Mouse (Mus musculus) c-Kit-positive CD71-positive TER-119-positive erythroid progenitor cells, embryonic 14.5 days (primary cell): Measurements from ENCODE around the gene Gng12.
"Not testable (repeated sequence)": the region's sequence is repeated elsewhere in the genome, so short reads cannot be mapped to it uniquely, and the experiment has no call there.

ENCODE experiments used
- DNase-seq: peaks from one replicate; pipeline ENCODE4 v3.0.0-alpha.2; 2013; ENCODE audit warnings: low spot score

Gng12 gene

GRCm38 (mm10) chr6:66896119-66896920 lies at the start of gene Gng12:
Gene Gng12, plus strand, starts transcription at chr6:66896397.
- DNase-seq: peak; percentile 58

GRCm38 (mm10) chr6:66848936-66849335 lies 47.3 kb upstream of the Gng12 start:
- no peak for DNase-seq

GRCm38 (mm10) chr6:66856236-66856635 lies 40.0 kb upstream of the Gng12 start:
- no peak for DNase-seq

DNA sequence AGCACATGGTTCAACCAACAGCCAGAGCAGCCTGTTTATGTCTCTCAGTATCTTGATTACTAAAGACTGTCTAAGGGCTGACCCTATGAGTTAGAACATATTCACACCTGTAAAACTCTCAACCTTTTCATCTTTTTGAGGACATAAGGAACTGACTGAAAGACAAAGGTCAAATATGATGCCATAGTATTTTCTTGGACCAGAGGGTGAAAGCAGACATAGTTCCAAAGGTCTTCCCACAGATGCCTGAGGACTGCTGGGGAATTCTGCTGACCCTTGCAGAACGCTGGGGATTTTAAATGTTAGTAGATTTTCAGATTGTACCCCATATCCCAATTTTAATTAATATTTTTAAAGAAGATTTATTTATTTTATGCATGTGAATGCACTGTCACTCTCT lies 37.8 kb upstream of the Gng12 start:
- DNase-seq: no peak

- DNase-seq: no peak
Measured at GRCm38 (mm10) chr6:66859391-66859790, 36.8 kb upstream of the Gng12 start.

DNA sequence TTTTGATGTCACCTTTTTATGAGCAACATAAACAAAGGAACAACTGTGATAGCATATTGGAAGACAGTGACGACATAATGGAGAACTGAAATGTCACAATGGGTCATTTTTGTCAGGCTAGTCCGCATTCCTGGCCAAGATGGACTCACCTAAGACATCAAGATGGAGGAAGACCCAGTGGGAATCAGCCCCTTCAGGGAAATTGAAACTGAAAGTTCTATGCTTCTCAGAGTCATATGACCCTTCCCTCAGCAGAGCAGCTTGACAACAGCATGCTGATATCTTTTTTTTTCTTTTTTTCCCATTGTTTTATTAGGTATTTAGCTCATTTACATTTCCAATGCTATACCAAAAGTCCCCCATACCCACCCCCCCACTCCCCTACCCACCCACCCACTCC lies 31.7 kb upstream of the Gng12 start:
- no peak for DNase-seq

DNA sequence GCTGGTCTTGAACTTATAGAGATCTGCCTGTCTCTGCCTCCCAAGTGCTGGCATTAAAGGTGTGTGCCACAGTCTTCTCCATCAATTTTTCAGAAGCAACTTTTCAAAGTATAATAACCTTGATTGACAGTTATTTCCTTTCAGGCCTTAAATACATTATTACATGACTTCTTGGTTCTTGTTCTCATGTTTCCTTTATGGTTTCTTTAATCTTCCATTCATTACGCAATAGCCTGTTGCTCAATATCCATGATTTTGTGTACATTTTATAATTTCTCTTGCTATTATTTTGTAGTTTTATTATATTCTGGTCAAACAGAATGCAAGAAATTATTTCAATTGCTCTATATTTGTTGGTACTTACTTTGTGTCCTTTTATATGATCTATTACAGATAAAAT lies 29.9 kb upstream of the Gng12 start:
- DNase-seq: no peak

GRCm38 (mm10) chr6:66877048-66877447 lies 19.1 kb upstream of the Gng12 start:
- not testable (repeated sequence) for DNase-seq

- no peak for DNase-seq
Measured at GRCm38 (mm10) chr6:66890349-66891158, 5.6 kb upstream of the Gng12 start.

GRCm38 (mm10) chr6:66893950-66894349 lies 2.2 kb upstream of the Gng12 start:
- DNase-seq: no peak

DNA sequence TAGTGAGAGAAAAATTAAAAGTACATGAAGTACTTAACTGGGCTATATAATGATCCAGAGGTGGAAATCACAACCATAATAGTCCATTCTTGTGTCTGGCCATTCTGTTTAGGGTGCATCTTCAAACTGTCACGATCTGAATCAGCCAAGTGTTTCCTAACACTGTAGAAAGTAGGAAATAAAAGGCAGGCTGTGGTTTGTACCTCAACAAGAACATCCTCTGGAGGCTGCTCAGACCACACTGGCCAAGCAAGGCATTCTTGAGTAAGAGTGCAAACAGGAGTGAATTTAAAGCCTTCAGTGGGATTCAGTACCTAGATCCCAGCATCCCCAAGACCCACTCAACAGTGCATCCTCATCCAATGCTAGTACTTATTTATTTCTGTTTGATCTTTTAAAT lies 1.2 kb upstream of the Gng12 start:
- DNase-seq: no peak

GRCm38 (mm10) chr6:66896921-66897645 lies 886 bp downstream of the Gng12 start:
- DNase-seq: no peak

- DNase-seq: no peak
Measured at GRCm38 (mm10) chr6:66897994-66898393, 1.8 kb downstream of the Gng12 start.

DNA sequence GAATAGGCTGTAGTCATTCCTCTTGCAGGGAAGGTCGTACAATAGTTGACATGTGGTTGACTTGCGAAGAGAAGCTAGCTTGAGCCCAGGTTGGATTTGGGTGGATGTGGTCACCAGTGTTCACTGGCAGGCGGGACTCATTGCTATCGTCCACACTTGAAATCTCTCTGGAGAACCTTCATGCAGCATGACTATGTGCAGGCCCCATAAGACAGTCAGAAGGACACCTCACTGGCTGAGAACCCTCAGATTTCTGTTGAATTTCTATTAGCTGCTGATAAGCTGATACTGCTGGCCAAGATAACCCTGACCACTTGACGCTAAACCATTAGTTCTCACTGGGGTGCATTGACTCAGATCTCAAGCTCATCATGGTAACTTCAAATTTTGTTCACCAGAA lies 5.7 kb downstream of the Gng12 start:
- DNase-seq: no peak

GRCm38 (mm10) chr6:66903206-66903605 lies 7.0 kb downstream of the Gng12 start:
- DNase-seq: no peak

- no peak for DNase-seq
Measured at GRCm38 (mm10) chr6:66903720-66904119, 7.5 kb downstream of the Gng12 start.

DNA sequence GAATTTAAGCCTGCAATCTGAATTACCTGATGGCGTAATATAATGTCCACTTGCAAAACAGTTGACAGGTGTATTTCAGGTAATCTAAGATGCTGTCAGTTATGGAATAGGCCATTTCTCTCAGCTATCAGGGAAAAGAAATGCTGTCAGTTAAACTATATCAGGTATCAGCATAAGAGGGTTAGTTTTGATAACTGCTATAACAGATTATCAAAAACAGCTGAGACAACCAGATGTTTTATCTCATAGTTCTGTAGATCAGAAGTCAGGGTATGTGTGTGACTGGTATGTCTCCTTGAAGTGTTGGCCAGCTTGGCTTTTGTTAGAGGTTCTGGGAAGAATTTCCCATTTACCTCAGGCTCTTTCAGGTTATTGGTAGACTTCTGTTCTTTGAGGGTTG lies 10.0 kb downstream of the Gng12 start:
- no peak for DNase-seq

DNA sequence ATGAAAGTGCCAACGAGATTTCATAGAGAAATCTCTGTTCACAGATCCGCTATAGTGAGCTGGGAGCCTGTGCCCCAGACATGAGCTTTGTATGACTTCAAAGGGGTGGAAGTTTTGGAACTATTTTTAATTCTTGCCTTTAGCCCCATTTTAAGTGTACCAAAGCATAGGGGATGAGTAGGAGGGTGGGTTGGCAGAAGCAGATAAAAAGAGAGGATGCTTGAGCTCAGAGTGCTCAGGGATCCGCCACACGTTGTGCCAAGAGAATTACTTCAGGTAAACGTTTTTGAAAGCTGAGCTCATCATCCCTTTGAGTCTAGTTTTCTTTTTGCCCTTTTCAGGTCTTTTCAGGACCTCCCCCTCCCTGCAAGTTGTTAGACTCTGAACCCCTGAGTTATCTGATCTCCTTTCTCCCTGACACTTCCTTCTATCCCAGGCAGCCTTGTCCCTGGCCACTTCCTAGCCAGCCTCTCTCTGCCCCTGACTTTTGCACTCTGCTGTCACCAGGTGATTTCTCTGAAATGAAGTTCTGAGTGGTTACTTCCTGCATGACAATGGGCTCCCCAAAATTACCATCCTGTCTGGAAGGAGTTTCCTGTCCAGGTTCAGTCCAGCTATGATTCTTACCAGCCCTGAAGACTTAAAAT lies 12.3 kb downstream of the Gng12 start:
- no peak for DNase-seq

DNA sequence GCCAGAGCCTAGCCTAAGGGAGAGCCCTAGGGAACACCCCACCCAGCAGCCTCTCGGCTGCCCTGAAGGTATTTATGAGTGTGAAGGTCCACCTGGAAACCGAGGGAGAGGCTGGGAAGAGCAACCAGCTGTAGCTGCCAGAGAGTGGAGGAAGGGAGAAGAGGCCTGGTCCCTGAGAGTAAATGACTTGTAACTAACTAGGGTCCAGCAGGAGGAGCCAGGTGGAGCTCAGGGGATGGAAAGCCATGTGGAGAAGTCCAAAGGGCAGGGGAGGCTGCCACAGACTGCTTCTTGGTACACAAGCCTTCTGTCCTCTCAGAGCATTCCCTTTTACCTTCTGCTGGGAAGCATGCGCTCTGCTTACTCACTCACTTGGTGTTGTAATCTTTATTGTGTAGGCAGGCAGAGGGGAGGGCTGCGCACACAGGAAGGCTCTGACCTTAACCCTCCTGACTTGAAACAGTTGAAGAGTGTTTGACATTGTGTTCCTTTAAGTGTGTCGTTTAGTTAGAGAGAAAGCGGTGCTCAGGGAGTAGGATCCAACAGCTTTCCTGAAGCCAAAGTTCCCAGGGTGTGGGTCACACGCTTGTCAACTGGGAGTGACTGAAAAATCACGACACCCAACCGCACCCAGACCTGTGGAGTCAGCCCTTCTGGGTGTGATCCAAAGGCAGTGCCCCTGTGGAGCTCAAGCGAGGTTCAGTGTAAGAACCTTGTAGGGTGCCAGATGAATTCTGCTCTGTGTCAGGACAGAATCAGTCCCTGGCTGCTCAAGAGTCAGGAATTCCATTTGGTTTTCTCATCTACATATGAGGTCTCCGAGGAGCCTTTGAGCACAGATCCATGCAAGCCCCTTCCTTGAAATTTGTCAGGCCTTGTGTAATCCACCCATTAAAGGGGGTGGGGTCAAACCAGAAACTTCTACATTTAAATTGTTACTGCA lies 14.6 kb downstream of the Gng12 start:
- no peak for DNase-seq

GRCm38 (mm10) chr6:66913355-66913754 lies 17.2 kb downstream of the Gng12 start:
- no peak for DNase-seq

DNA sequence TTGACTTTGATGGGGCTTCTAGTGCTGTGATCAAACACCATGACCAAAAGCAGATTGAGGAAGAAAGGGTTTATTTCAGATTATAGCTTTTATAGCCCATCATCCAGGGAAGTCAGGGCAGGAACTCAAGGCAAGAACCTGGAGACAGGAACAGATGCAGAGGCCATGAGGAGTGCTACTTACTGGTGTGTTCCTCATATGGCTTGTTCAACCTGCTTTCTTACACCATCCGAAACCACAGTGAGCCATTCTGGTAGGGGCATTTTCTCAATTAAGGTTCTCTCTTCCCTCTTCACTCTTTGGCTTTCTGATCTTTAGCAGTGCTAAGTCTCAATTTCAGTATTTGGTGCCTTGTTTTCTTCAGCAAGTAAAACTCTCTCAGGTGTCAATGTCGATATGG lies 19.4 kb downstream of the Gng12 start:
- no peak for DNase-seq
